Mouse (Mus musculus): ENCODE data around the gene Plaur.
"Not testable (repeated sequence)": the region's sequence is repeated elsewhere in the genome, so short reads cannot be mapped to it uniquely, and the experiment has no call there.

Gene Plaur

DNA sequence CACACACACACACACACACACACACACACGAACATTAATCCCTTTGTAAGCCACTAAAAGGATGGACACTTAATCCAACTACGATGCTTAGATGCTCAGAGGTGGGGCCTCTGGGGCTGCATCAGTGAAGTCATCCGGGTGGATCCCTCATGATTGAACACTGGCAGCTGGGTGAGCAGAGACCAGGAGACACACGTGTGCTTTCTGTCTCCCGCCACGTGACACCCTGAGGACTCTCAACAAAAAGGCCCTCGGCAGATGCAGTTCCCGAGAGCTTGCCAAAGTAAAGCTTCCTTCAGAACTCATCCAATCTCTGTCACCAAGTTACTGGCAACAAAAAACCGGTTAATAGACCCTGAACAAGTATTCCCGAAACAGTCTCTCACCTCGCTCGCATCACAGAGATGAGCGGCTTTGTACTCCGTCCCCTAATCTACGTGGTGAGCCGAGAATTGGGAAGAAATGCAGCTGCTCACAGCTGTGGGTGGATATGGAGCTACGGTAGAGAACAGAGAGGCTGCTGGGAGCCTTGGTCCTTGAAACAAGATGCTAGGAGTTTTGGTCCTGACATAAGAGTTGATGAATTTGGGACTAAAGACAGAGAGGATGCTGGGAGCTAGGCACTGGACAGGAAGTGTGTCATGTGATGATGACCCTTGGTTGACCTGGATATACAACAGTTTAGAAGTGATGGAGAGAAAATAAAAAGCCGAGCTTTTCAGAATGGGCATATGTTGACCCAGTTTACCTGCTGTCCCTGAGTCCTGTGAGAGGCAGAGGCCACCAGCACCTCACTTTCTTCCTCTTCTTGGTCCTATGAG, 18.0 kb downstream of the Plaur start:
- DNase-seq = no peak

- DNase-seq = no peak
Measured at GRCm38 (mm10) chr7:24480986-24481473, 18.7 kb downstream of the Plaur start.

GRCm38 (mm10) chr7:24481474-24482207, 19.4 kb downstream of the Plaur start, which contains the start of gene Cadm4:
Cadm4 (plus strand) TSS chr7:24482023.
- peak; percentile 91 for DNase-seq

GRCm38 (mm10) chr7:24482208-24483020, 20.1 kb downstream of the Plaur start:
- DNase-seq = no peak

DNA sequence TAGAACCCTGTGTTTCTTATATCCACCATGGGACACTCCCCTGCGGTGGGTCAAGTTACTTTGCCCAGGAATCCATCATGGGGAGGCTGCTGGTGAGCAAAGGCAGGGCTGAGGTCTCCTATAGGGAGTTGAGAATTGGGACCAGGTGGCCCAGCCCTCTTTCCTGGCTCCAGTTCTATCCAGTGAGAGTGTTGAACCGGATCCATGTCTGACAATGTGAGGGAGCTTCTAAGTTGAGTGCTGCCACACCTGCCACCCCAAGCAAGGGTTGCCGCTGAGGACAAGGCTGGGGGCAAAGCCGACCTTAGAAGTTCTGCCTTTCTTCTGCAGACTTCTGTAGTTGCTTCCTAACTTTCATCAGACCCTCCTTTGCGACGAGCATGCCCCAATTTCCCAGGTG, 21.0 kb downstream of the Plaur start:
- DNase-seq = not testable (repeated sequence)

DNA sequence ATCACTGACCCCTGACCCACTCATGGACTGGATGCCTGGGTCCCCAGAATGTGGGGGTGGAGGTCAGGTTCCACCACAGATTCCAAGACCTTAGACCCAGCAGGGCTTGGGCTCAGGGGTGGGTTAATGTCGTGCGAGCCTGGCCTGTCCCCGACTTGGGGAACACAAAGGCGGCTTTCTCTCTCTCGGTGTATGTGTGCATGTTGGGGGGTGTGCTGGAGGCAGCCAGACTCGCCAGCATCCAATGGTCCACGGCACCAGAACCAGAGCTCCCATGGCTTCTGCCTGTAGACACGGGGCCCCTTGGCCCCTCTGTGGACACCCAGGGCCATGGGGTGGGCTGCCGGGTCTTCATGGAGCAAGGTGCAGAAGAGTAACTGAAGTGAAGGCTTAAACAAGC, 23.2 kb downstream of the Plaur start:
- no peak for DNase-seq

GRCm38 (mm10) chr7:24486654-24487130, 24.4 kb downstream of the Plaur start:
- DNase-seq = no peak

DNA sequence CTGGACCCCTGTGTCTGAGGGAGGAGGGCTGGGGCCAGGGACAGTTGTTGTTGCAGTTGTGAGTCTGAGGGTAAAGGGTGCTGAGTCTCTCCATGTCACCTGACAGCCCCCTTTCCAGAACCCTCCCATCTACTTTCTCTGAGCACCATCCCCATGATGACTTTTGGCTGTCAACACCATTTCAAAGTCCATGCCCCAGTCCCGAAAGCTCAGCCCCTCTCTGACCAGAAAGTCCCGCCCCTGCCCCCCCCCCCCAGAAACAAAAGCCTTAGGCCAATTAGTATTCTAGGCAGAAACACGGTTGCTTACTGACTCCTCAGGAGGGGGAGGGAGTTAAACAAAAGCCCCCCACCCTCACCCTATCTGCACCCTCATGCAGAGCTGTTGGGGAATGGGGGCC, 25.1 kb downstream of the Plaur start:
- DNase-seq = no peak

- no peak for DNase-seq
Measured at GRCm38 (mm10) chr7:24488303-24488702, 26.0 kb downstream of the Plaur start.

GRCm38 (mm10) chr7:24499856-24500577, 37.7 kb downstream of the Plaur start:
- DNase-seq = peak; percentile 41

DNA sequence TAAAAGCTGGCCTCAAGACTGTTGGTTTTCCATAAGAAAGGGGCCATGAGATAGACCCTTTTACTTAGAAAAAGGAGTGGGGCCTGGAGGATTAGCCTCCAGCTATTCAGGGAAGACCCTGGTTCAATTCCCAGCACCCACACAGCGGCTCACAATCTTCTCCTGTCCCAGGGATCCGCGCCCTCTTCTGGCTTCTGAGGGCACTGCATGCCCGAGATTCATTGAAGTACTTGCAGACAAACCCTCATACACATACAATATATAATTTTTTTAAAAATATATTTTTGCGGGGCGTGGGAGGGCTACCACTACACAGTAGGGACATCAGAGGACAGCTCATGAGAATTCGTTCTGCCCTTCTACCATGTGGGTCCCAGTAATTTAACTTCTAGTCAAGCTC, 38.6 kb downstream of the Plaur start:
- DNase-seq = peak; percentile 25

- peak; percentile 34 for DNase-seq
Measured at GRCm38 (mm10) chr7:24501492-24501891, 39.2 kb downstream of the Plaur start.

- DNase-seq = no peak
Measured at GRCm38 (mm10) chr7:24504004-24504403, 41.7 kb downstream of the Plaur start.

DNA sequence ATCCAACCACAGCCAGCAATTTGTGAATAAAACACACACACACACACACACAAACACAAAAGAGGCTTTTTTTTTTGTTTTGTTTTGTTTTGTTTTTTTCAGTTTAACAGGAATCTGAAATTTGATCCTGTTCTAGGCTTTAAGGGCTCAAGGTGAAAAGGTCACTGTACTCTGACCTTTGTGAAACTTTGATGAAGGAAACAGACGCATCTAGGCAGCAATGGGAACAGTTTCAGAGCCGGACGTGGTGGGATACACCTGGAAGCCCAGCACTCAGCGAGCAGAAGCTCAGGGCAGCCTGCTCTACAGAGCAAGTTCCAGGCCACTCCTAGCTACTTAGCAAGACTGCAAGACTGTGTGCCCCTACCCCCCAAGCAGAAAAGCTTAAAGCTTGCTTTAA, 42.6 kb downstream of the Plaur start:
- DNase-seq = no peak

DNA sequence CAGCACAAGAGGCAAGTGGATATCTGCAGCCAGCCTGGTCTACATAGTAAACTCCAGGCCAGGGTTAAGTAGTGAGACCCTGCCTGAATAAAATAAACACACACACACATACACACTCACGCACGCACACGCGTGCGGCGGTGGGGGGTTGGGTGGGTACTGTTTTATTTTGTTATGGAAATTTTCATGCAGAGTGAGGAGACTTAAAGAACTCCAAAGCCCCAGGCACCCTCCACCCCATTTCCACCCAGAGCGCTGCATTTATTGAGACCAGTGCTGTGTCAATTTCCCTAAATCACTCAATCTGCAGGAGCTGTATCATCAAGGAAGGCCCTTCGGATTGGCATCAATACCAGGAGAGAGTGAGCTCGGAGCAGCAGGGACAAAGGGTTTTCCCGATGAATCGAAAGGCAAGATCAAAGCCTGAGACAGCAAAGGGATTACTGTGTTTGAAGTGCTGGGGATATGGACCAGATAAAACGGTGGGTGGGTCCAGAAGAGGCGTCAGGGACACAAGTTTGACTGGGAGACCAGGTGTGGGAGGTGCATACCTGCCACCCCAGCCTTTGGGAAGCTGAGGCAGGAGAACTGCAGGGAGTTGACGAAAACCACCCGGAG, 43.3 kb downstream of the Plaur start:
- no peak for DNase-seq

- peak; percentile 31 for DNase-seq
Measured at GRCm38 (mm10) chr7:24506065-24506459, 43.8 kb downstream of the Plaur start.

- peak; percentile 67 for DNase-seq
Measured at GRCm38 (mm10) chr7:24506476-24506837, 44.2 kb downstream of the Plaur start.

- DNase-seq = peak; percentile 93
Measured at GRCm38 (mm10) chr7:24506838-24507725, 44.8 kb downstream of the Plaur start, which contains the start of gene Zfp428. Zfp428 (plus strand) TSS chr7:24507006.

DNA sequence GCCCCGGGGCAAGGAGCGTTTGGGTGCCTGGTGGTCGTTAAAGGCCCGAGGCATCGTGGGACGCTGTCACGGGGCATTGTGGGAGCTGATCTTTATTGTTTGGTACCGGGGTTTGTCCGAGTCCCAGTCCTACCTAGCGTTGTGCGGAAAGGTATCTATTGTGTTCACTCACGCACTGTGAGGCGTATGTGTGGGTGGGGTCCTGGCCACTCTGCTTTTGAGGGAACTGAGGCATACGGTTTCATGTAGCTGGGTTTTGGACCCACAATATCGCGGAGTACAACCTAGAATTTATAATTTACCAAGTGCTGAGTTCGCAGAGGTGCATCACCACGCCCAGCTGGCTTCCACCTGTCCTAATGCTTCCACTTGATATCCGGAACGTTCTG, 45.4 kb downstream of the Plaur start:
- DNase-seq = no peak

- no peak for DNase-seq
Measured at GRCm38 (mm10) chr7:24512355-24512754, 50.1 kb downstream of the Plaur start, which contains the start of gene AC161166.1. AC161166.1 (minus strand) TSS chr7:24512455.

GRCm38 (mm10) chr7:24516319-24516718, 54.0 kb downstream of the Plaur start:
- not testable (repeated sequence) for DNase-seq

Measured in kidney, postnatal 14 days (tissue).